Mouse (Mus musculus): Measurements from ENCODE around the gene Tmcc3.
A peak's percentile ranks its signal among the peaks of the same experiment; 100 is the strongest.
"Not testable (repeated sequence)": the region's sequence is repeated elsewhere in the genome, so short reads cannot be mapped to it uniquely, and the experiment has no call there.

Tmcc3 gene

GRCm38 (mm10) chr10:94595705-94596104 lies 284.0 kb downstream of the Tmcc3 start:
- no peak for DNase-seq

GRCm38 (mm10) chr10:94599846-94600245 lies 288.1 kb downstream of the Tmcc3 start:
- DNase-seq: not testable (repeated sequence)

- DNase-seq: no peak
Observed at GRCm38 (mm10) chr10:94601034-94601433, 289.3 kb downstream of the Tmcc3 start.

GRCm38 (mm10) chr10:94605491-94605890 lies 293.7 kb downstream of the Tmcc3 start:
- DNase-seq: no peak

GRCm38 (mm10) chr10:94609309-94609777 lies 297.6 kb downstream of the Tmcc3 start:
- DNase-seq: peak; percentile 76

GRCm38 (mm10) chr10:94611228-94611968 lies 299.6 kb downstream of the Tmcc3 start:
- no peak for DNase-seq

- DNase-seq: no peak
Observed at GRCm38 (mm10) chr10:94611969-94612440, 300.3 kb downstream of the Tmcc3 start.

- DNase-seq: no peak
Observed at GRCm38 (mm10) chr10:94619586-94619985, 307.8 kb downstream of the Tmcc3 start.

- DNase-seq: no peak
Observed at GRCm38 (mm10) chr10:94620561-94620960, 308.8 kb downstream of the Tmcc3 start.

GRCm38 (mm10) chr10:94621420-94622225 lies 309.9 kb downstream of the Tmcc3 start:
- DNase-seq: no peak

- no peak for DNase-seq
Observed at GRCm38 (mm10) chr10:94622281-94622680, 310.5 kb downstream of the Tmcc3 start.

- DNase-seq: no peak
Observed at GRCm38 (mm10) chr10:94622828-94623227, 311.1 kb downstream of the Tmcc3 start.

GRCm38 (mm10) chr10:94623617-94624016 lies 311.9 kb downstream of the Tmcc3 start:
- DNase-seq: peak; percentile 51

GRCm38 (mm10) chr10:94625036-94625435 lies 313.3 kb downstream of the Tmcc3 start:
- DNase-seq: no peak

GRCm38 (mm10) chr10:94625606-94626005 lies 313.9 kb downstream of the Tmcc3 start:
- no peak for DNase-seq

- no peak for DNase-seq
Observed at GRCm38 (mm10) chr10:94630771-94631280, 319.1 kb downstream of the Tmcc3 start.

GRCm38 (mm10) chr10:94631541-94632113 lies 319.9 kb downstream of the Tmcc3 start:
- DNase-seq: no peak

GRCm38 (mm10) chr10:94632245-94632644 lies 320.5 kb downstream of the Tmcc3 start:
- no peak for DNase-seq

- no peak for DNase-seq
Observed at GRCm38 (mm10) chr10:94638599-94638998, 326.9 kb downstream of the Tmcc3 start.

- DNase-seq: no peak
Observed at GRCm38 (mm10) chr10:94639281-94639680, 327.5 kb downstream of the Tmcc3 start.

GRCm38 (mm10) chr10:94640067-94640466 lies 328.3 kb downstream of the Tmcc3 start:
- DNase-seq: no peak
